Mouse (Mus musculus) spleen, adult 2 months (tissue): Measurements from ENCODE around the gene Hectd4.

ENCODE experiments used
- CTCF ChIP-seq: fragments of 200-500 bp; IDR thresholded peaks from 2 replicates; pipeline ENCODE4 v1.5.1; 2011; ENCODE audit warnings: mild to moderate bottlenecking, inconsistent platforms; ENCODE audit not compliant: insufficient read depth, insufficient read length, insufficient replicate concordance; ENCODE audit errors: extremely low read depth
- POLR2A ChIP-seq: fragments of 200-500 bp; IDR thresholded peaks from 2 replicates; pipeline ENCODE4 v1.6.1; 2011; ENCODE audit warnings: low read depth, low read length, inconsistent platforms

GRCm38 (mm10) chr5:121363441-121363840 lies 143.4 kb downstream of the Hectd4 start:
- TF ChIP-seq CTCF (no peak), POLR2A (no peak)
